Mouse (Mus musculus): ENCODE data around the gene Tmem273. TPM values are rescaled to one million over a fixed set of nuclear protein-coding genes. Genes with fewer than 3 reads are reported as not detected.

Gene Tmem273
- not detected in 2 replicates for polyA plus RNA-seq (2012; rRNA removed)

- H3K27me3 ChIP-seq (ENCODE audit: control insufficient read depth, insufficient read depth, low read length): no peaks in the 10 kb centered on the region
- TF ChIP-seq CTCF (IDR thresholded peaks at IDR 0.05; ENCODE audit: control insufficient read depth, insufficient read depth, insufficient replicate concordance, low read depth, low read length) (no peak), POLR2A (IDR thresholded peaks at IDR 0.05; ENCODE audit: control insufficient read depth, low read depth, low read length) (no peak)
- H3K4me3 ChIP-seq (ENCODE audit: control insufficient read depth, low read depth, low read length): no peak within 1 kb of the TSS
- H3K36me3 ChIP-seq (ENCODE audit: control insufficient read depth, insufficient read depth, low read length): no peaks in the 10 kb centered on the region
- no peak within 1 kb of the TSS for H3K27ac ChIP-seq (ENCODE audit: control insufficient read depth, insufficient read depth, low read depth, low read length)
- H3K4me1 ChIP-seq (ENCODE audit: control insufficient read depth, insufficient read depth, low read length): no peaks in the 10 kb centered on the region
Measured at GRCm38 (mm10) chr14:32785556-32786130, at the start of gene Tmem273. Tmem273 (plus strand) TSS chr14:32785963.

GRCm38 (mm10) chr14:32736561-32736960, 49.2 kb upstream of the Tmem273 start:
- Histone ChIP-seq H3K36me3 (ENCODE audit: control insufficient read depth, insufficient read depth, low read length) (no peaks in the 10 kb centered on the region), H3K27me3 (ENCODE audit: control insufficient read depth, insufficient read depth, low read length) (no peaks in the 10 kb centered on the region), H3K27ac (ENCODE audit: control insufficient read depth, insufficient read depth, low read depth, low read length) (no peak overlapping the region), H3K4me3 (ENCODE audit: control insufficient read depth, low read depth, low read length) (no peak overlapping the region), H3K4me1 (ENCODE audit: control insufficient read depth, insufficient read depth, low read length) (no peaks in the 10 kb centered on the region)
- TF ChIP-seq CTCF (IDR thresholded peaks at IDR 0.05; ENCODE audit: control insufficient read depth, insufficient read depth, insufficient replicate concordance, low read depth, low read length) (no peak), POLR2A (IDR thresholded peaks at IDR 0.05; ENCODE audit: control insufficient read depth, low read depth, low read length) (no peak)

- Histone ChIP-seq H3K4me1 (ENCODE audit: control insufficient read depth, insufficient read depth, low read length) (no peaks in the 10 kb centered on the region), H3K27ac (ENCODE audit: control insufficient read depth, insufficient read depth, low read depth, low read length) (no peak overlapping the region), H3K36me3 (ENCODE audit: control insufficient read depth, insufficient read depth, low read length) (no peaks in the 10 kb centered on the region), H3K27me3 (ENCODE audit: control insufficient read depth, insufficient read depth, low read length) (no peaks in the 10 kb centered on the region), H3K4me3 (ENCODE audit: control insufficient read depth, low read depth, low read length) (no peak overlapping the region)
- no peak for TF ChIP-seq POLR2A (IDR thresholded peaks at IDR 0.05; ENCODE audit: control insufficient read depth, low read depth, low read length)
- no peak for TF ChIP-seq CTCF (IDR thresholded peaks at IDR 0.05; ENCODE audit: control insufficient read depth, insufficient read depth, insufficient replicate concordance, low read depth, low read length)
Measured at GRCm38 (mm10) chr14:32738586-32738985, 47.2 kb upstream of the Tmem273 start.

GRCm38 (mm10) chr14:32748519-32748918, 37.2 kb upstream of the Tmem273 start:
- Histone ChIP-seq H3K27ac (ENCODE audit: control insufficient read depth, insufficient read depth, low read depth, low read length) (no peak overlapping the region), H3K4me3 (ENCODE audit: control insufficient read depth, low read depth, low read length) (no peak overlapping the region), H3K27me3 (ENCODE audit: control insufficient read depth, insufficient read depth, low read length) (no peaks in the 10 kb centered on the region), H3K4me1 (ENCODE audit: control insufficient read depth, insufficient read depth, low read length) (peaks cover 2% of the 10 kb centered on the region; the same call in 1 of the 2 replicates), H3K36me3 (ENCODE audit: control insufficient read depth, insufficient read depth, low read length) (no peaks in the 10 kb centered on the region)
- TF ChIP-seq CTCF (IDR thresholded peaks at IDR 0.05; ENCODE audit: control insufficient read depth, insufficient read depth, insufficient replicate concordance, low read depth, low read length) (no peak), POLR2A (IDR thresholded peaks at IDR 0.05; ENCODE audit: control insufficient read depth, low read depth, low read length) (no peak)

- Histone ChIP-seq H3K27me3 (ENCODE audit: control insufficient read depth, insufficient read depth, low read length) (no peaks in the 10 kb centered on the region), H3K27ac (ENCODE audit: control insufficient read depth, insufficient read depth, low read depth, low read length) (no peak overlapping the region), H3K36me3 (ENCODE audit: control insufficient read depth, insufficient read depth, low read length) (no peaks in the 10 kb centered on the region), H3K4me3 (ENCODE audit: control insufficient read depth, low read depth, low read length) (no peak overlapping the region), H3K4me1 (ENCODE audit: control insufficient read depth, insufficient read depth, low read length) (peaks cover 2% of the 10 kb centered on the region; the same call in 1 of the 2 replicates)
- TF ChIP-seq CTCF (IDR thresholded peaks at IDR 0.05; ENCODE audit: control insufficient read depth, insufficient read depth, insufficient replicate concordance, low read depth, low read length) (no peak), POLR2A (IDR thresholded peaks at IDR 0.05; ENCODE audit: control insufficient read depth, low read depth, low read length) (no peak)
Measured at GRCm38 (mm10) chr14:32750727-32751126, 35.0 kb upstream of the Tmem273 start.

GRCm38 (mm10) chr14:32754286-32754685, 31.5 kb upstream of the Tmem273 start:
- H3K36me3 ChIP-seq (ENCODE audit: control insufficient read depth, insufficient read depth, low read length): no peaks in the 10 kb centered on the region
- no peak overlapping the region for H3K27ac ChIP-seq (ENCODE audit: control insufficient read depth, insufficient read depth, low read depth, low read length)
- peaks cover 2% of the 10 kb centered on the region; the same call in 1 of the 2 replicates for H3K4me1 ChIP-seq (ENCODE audit: control insufficient read depth, insufficient read depth, low read length)
- H3K27me3 ChIP-seq (ENCODE audit: control insufficient read depth, insufficient read depth, low read length): no peaks in the 10 kb centered on the region
- H3K4me3 ChIP-seq (ENCODE audit: control insufficient read depth, low read depth, low read length): no peak overlapping the region
- TF ChIP-seq POLR2A (IDR thresholded peaks at IDR 0.05; ENCODE audit: control insufficient read depth, low read depth, low read length) (no peak), CTCF (IDR thresholded peaks at IDR 0.05; ENCODE audit: control insufficient read depth, insufficient read depth, insufficient replicate concordance, low read depth, low read length) (no peak)

GRCm38 (mm10) chr14:32762177-32762576, 23.6 kb upstream of the Tmem273 start:
- H3K27me3 ChIP-seq (ENCODE audit: control insufficient read depth, insufficient read depth, low read length): no peaks in the 10 kb centered on the region
- TF ChIP-seq CTCF (IDR thresholded peaks at IDR 0.05; ENCODE audit: control insufficient read depth, insufficient read depth, insufficient replicate concordance, low read depth, low read length) (no peak), POLR2A (IDR thresholded peaks at IDR 0.05; ENCODE audit: control insufficient read depth, low read depth, low read length) (no peak)
- H3K36me3 ChIP-seq (ENCODE audit: control insufficient read depth, insufficient read depth, low read length): no peaks in the 10 kb centered on the region
- no peak overlapping the region for H3K4me3 ChIP-seq (ENCODE audit: control insufficient read depth, low read depth, low read length)
- H3K27ac ChIP-seq (ENCODE audit: control insufficient read depth, insufficient read depth, low read depth, low read length): no peak overlapping the region
- H3K4me1 ChIP-seq (ENCODE audit: control insufficient read depth, insufficient read depth, low read length): no peaks in the 10 kb centered on the region
